Mouse (Mus musculus): ENCODE results near the gene Mfsd6. TPM values are rescaled to one million over a fixed set of nuclear protein-coding genes. Genes with fewer than 3 reads are reported as not detected.

Gene Mfsd6
- total RNA-seq, 2 experiments from 2014 or later, result 81.2 to 83.3 TPM

DNA sequence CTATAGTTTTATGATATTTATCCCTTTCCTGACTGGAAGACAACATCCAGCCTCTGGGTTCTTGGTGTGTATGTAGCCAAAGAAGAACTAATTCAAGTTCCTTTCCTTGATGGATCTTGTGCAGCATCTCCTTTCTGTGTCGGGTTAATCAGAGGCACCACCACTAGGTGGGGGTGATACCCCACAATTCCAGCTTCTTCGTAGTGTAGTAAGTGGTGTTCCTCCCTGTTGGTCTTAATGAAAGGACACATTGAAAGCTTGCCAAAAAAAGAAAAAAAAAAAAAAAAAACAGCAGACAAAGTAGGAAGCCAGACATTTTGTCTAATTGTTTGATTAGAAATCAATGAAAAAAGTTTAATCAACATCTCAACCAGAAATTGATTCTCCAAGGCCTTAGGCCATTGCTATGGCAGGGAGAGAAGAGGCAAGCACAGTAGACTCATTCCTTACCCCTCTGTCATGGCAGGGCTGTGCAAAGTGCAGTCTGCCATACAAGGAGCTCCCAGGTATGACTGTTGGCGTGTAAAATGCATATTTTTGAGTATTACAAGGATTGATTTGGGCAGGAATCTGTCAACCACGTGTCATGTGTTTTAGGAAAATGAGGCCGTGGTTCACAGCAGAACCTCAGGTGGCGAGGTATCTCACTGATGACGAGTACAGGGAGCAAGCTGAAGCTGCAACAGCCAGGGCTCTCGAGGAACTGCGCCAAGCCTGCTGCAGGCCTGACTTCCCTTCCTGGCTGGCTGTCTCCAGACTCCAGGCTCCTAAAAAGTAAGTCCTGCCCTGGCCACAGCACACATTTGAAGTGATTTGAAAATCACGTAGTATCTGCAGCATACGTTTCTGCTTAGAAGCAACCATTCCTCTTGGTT, 78.9 kb downstream of the Mfsd6 start:
- DNase-seq (ENCODE audit: low spot score in 2 of 2), result peak; percentile 80 to 92

DNA sequence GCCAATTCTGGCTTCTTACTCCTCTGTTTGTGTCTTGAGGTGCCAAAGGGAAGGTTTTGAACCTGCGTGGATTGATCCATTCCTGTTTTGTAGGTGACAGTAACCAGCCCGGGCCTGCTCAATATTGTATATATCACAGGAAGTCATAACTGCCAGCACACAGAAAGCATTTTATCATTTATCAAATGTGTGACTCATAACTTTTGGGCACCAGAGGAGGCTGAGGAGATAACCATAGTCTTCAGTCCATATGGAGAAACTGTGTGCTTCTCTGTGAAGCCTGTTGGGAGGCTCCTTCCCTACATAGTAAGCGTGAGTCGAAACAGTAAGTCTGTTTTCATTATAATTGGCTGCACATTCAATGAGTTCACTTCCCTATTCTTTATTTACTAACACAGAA, 86.5 kb downstream of the Mfsd6 start:
- DNase-seq (ENCODE audit: low spot score in 2 of 2), result no peak

GRCm38 (mm10) chr1:52640266-52640665, 87.0 kb downstream of the Mfsd6 start:
- DNase-seq (ENCODE audit: low spot score in 2 of 2), result no peak

- DNase-seq (ENCODE audit: low spot score in 2 of 2), result no peak
Measured at GRCm38 (mm10) chr1:52639090-52639489, 88.2 kb downstream of the Mfsd6 start.

GRCm38 (mm10) chr1:52638101-52638500, 89.2 kb downstream of the Mfsd6 start:
- no peak for DNase-seq (ENCODE audit: low spot score in 2 of 2)

DNA sequence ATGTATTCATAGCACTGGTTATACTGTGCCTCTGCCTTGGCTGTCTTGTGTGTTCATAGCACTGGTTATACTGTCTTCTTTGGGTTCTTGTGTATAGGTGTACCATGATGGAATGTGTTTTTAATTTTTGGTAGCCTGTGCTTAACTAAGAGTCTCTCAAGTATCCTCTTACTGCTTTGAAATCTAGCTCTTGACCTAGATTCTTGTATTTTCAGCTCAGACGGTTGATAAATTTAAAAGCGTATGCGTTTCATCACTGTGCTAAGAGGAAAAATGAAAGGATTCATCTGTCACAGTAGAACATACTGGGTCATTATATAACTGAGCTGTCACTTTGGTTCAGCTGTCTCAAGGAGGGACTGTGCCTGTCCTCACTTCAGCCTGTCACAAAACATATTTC, 91.3 kb downstream of the Mfsd6 start:
- no peak for DNase-seq (ENCODE audit: low spot score in 2 of 2)

GRCm38 (mm10) chr1:52634251-52634650, 93.0 kb downstream of the Mfsd6 start:
- no peak for DNase-seq (ENCODE audit: low spot score in 2 of 2)

DNA sequence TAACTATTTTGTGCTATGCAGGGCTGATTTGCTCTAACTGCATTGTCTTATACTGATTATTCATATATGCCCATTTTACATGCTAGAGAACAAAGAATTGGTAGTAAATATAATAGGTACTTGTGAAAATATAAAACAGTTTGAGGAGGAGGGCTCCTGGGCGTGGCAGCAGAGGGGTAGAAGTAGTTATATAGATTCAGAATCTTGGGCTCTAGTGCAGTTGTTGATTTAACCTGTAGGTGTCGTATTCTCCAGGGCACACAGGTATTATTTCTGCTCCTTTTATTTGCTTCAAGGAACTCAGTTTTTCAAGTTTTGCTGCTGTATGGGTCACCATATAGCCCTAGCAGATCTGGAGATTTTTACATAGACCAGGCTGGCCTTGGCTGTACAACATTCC, 95.7 kb downstream of the Mfsd6 start:
- no peak for DNase-seq (ENCODE audit: low spot score in 2 of 2)

DNA sequence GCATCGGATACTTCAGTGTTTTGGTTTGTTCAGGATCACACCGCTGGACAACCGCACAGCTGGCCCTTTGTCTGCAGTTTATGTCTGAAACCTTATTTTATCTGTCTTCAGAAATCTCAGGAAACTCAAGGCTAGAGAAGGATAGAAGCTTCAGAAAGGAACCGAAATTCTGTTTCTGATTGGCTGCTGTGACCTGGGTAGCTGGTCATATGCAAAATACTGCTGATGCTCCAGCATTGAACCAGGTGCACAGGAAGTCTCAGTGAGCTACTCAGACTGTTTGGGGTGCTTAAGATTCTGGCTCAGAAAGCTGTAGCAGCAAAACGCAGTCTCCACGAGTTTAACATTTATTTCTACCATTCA, 96.3 kb downstream of the Mfsd6 start:
- no peak for DNase-seq (ENCODE audit: low spot score in 2 of 2)

DNA sequence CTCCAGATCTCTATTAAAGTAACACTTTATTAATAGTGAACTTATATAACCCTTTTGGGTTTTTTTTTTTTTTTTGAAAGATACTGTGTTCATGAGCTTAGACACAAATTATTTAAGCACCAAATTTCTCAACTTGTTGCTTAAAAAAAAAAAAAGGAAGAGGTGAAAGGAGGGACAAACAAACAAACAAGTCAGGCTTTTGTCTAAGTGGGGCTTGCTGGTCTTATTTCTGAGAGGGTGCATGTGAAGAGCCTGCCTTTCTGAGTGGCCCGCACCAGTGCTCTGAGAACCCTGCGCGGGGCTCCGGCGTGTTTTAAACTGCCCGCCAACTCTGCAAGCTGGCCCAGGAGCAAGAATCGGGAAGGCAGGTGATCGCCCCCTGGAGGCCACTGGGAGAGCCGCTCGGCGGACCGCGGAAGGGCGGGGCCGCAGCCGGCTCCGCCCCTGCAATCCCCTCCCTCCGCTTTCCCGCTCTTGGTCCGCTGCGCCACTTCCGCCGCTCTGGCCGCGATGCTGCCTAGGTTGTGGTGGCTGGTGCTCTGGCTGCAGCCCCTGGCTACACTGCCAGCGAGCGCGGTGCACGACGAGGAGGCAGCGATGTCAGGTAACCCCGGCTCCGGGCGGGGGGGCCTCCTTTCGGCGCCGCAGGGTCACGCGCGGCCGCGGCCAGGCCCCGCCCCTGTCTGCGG, 96.9 kb downstream of the Mfsd6 start, which contains the start of gene Nemp2:
TSS of gene Nemp2 (plus strand) at position 456 of the 689 bp plus-strand sequence.
- peak; percentile 88 to 96 for DNase-seq (ENCODE audit: low spot score in 2 of 2)

DNA sequence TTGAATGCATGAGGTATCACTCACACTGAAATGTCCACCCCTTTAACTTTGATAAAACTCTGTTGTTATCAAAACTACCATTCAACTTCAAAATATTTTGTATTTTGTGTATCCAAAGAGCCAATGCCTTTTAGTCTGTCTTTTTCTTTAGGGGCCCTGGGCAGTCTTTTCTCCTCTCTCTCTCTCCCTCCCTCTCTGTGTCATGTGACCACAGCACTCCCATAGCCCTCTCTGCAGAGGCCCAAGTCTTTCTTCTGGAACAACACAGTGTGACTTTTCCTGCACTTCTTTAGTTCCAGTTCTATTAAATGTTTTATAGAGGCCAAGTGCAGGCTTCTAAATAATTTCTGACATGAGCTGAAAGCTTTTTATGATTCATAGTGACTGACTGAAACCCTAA, 106.8 kb downstream of the Mfsd6 start:
- DNase-seq (ENCODE audit: low spot score in 2 of 2), result no peak

DNA sequence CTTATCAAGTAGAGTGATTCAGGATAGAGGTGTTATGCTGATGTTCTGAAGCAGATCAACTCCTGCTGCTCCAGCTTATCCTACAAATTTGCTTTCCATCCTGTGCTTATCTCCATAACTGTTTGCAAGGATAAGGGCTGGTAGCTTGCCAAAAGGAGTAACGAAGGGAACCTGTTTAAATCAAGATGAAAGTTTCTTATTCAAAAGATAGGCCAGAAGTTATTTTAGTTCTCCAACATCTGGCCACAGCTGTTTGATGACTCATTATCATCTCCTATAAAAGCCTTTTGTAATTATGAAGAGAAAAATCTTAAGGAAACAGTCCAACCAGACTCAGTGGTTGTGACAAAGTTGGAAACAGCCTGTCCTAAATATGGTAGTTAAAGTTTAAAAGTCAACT, 109.0 kb downstream of the Mfsd6 start:
- DNase-seq (ENCODE audit: low spot score in 2 of 2), result no peak

- DNase-seq (ENCODE audit: low spot score in 2 of 2), result no peak
Measured at GRCm38 (mm10) chr1:52608486-52608885, 118.8 kb downstream of the Mfsd6 start.

DNA sequence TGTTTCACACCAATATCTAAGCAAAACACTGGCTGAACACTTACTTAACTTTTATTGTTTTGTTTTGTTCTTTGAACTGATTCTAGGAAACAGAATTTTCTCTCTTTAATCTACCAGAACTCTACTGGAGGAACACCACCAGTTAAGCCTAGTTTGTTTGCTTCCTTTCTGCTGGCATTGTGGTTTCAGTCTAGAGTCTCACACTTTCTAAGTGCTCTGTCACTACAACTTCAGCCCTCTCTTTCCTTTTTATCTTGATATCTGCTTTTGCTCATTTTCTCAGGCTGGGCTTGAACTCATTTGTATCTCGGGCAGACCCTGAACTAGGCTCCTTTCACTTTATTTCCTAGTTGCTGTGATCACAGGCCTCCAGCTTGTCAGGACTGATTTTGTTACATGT, 119.6 kb downstream of the Mfsd6 start:
- no peak for DNase-seq (ENCODE audit: low spot score in 2 of 2)

Other genes with a start within 250 kb of the Mfsd6 start
- 10 to 100 TPM; 34.1 to 36.6 TPM for gene Nab1, start 226.8 kb downstream of the Mfsd6 start, total RNA-seq (2021)
- 1 to 10 TPM; 3.1 to 4.1 TPM for gene Nemp2, start 96.8 kb downstream of the Mfsd6 start, total RNA-seq (2021)
- gene Inpp1, start 90.2 kb upstream of the Mfsd6 start, total RNA-seq (2021), result 10 to 100 TPM; 32.0 to 34.3 TPM
- 10 to 100 TPM; 17.7 to 18.0 TPM for gene Hibch, start 117.5 kb upstream of the Mfsd6 start, total RNA-seq (2021)

Measured in layer of hippocampus, adult 18-20 months (tissue).